In genomic region chr2:101762405-101762804, GRCm38 (mm10) we compare ENCODE assay signal across 7 mouse cellular contexts.
DNase-seq lines count a peak whose midpoint lies in the region; ATAC-seq and TF ChIP-seq lines count a peak whose summit lies in the region.

No protein-coding gene starts in this region.

- no peak overlapping the region for H3K4me3 ChIP-seq in liver, embryonic 14.5 days (ENCODE audit: insufficient read depth in 1 of 2, low read depth in 2 of 2, low read length in 2 of 2)
- H3K4me3 ChIP-seq in stomach, postnatal 0 days (ENCODE audit: low read depth, low read length) = no peak overlapping the region

- no peaks in the 10 kb centered on the region for H3K27me3 ChIP-seq in liver, embryonic 14.5 days (ENCODE audit: control insufficient read depth, insufficient read depth, low read length)
- no peaks in the 10 kb centered on the region for H3K27me3 ChIP-seq in stomach, postnatal 0 days (ENCODE audit: control insufficient read depth, insufficient read depth, low read length)

- peak; percentile 31 for DNase-seq in CD4-positive helper T cell, adult 2 months (ENCODE audit: low read depth, low spot score)
- peak; percentile 80 for DNase-seq in Muller cell, postnatal 12 days (ENCODE audit: inconsistent ontology term)
- peak; percentile 43 for DNase-seq in heart, postnatal 4 days
- DNase-seq in liver, embryonic 14.5 days (ENCODE audit: low read depth in 3 of 3, low spot score in 3 of 3) = peak in 1 of 3 experiments; percentile 7
- DNase-seq in stomach, postnatal 0 days (ENCODE audit: low spot score) = no peak
- DNase-seq in left cerebral cortex, adult 11 months (ENCODE audit: low spot score) = no peak
- no peak for DNase-seq in thymus, postnatal 14 days

- no peak overlapping the region for H3K9ac ChIP-seq in liver, embryonic 14.5 days (replicated peaks)
- H3K9ac ChIP-seq in stomach, postnatal 0 days (ENCODE audit: low read length) = no peak overlapping the region

- H3K27ac ChIP-seq in liver, embryonic 14.5 days = no peak overlapping the region
- peak overlapping the region; percentile 45; the same call in 1 of the 2 replicates for H3K27ac ChIP-seq in stomach, postnatal 0 days (replicated peaks)

- peak; percentile 62 for ATAC-seq in liver, embryonic 14.5 days (ENCODE audit: insufficient read depth)
- peak; percentile 18; the same call in 1 of the 2 replicates for ATAC-seq in stomach, postnatal 0 days (ENCODE audit: low FRiP score, low TSS enrichment)

- no peak for TF ChIP-seq CTCF in liver, embryonic 14.5 days (IDR thresholded peaks at IDR 0.05; ENCODE audit: low read depth)
- no peak for TF ChIP-seq CTCF in stomach, postnatal 0 days (IDR thresholded peaks at IDR 0.05; ENCODE audit: low read depth)

- H3K4me2 ChIP-seq in liver, embryonic 14.5 days (ENCODE audit: low read depth) = no peak overlapping the region
- H3K4me2 ChIP-seq in stomach, postnatal 0 days (replicated peaks; ENCODE audit: low read depth) = no peak overlapping the region

- H3K36me3 ChIP-seq in liver, embryonic 14.5 days (replicated peaks; ENCODE audit: control insufficient read depth, insufficient read depth, low read depth) = no peaks in the 10 kb centered on the region
- no peaks in the 10 kb centered on the region for H3K36me3 ChIP-seq in stomach, postnatal 0 days (ENCODE audit: control insufficient read depth, insufficient read depth, low read length)

- no peaks in the 10 kb centered on the region for H3K9me3 ChIP-seq in liver, embryonic 14.5 days (ENCODE audit: control insufficient read depth, low read length)
- no peaks in the 10 kb centered on the region for H3K9me3 ChIP-seq in stomach, postnatal 0 days (ENCODE audit: control insufficient read depth, low read length)

- no peak for TF ChIP-seq EP300 in liver, embryonic 14.5 days (IDR thresholded peaks at IDR 0.05; ENCODE audit: low read depth)
- TF ChIP-seq EP300 in stomach, postnatal 0 days (optimal IDR thresholded peaks at IDR 0.05) = no peak

- WGBS in liver, embryonic 14.5 days (ENCODE audit: insufficient replicate concordance) = 9% methylated on average over 10 of the region's 10 CpGs
- 55% methylated on average over 10 of the region's 10 CpGs for WGBS in stomach, postnatal 0 days

- peaks cover 0 to 13% of the 10 kb centered on the region in 2 experiments; a peak in 2 of 4 replicates for H3K4me1 ChIP-seq in liver, embryonic 14.5 days (replicated peaks; ENCODE audit: control insufficient read depth in 2 of 2, insufficient read depth in 2 of 2, low read length in 1 of 2)
- 0 out of 2 replicates have a peak, but pooled peaks cover 2% of the 10 kb centered on the region for H3K4me1 ChIP-seq in stomach, postnatal 0 days (replicated peaks; ENCODE audit: control insufficient read depth, insufficient read depth)

Comparison
In these comparisons a context has a peak if more than half of its experiments do, and no peak if none do; other contexts are left out.
1. DNase-seq: peak in CD4-positive helper T cell, adult 2 months (single experiment), Muller cell, postnatal 12 days (single experiment) and heart, postnatal 4 days (single experiment); none in stomach, postnatal 0 days (single experiment), left cerebral cortex, adult 11 months (single experiment) and thymus, postnatal 14 days (single experiment).